Mouse (Mus musculus) thymus, adult 2 months (tissue): ENCODE results near the gene Fsd2.

ENCODE experiments used
- CTCF ChIP-seq: fragments of 200-500 bp; IDR thresholded peaks from 2 replicates; pipeline ENCODE4 v1.5.1; 2012; ENCODE audit warnings: mild to moderate bottlenecking, control low read depth, low read length, moderate library complexity, borderline replicate concordance; ENCODE audit not compliant: control insufficient read depth, poor library complexity, insufficient read depth; ENCODE audit errors: extremely low read depth
- POLR2A ChIP-seq: fragments of 200-500 bp; IDR thresholded peaks from 2 replicates; pipeline ENCODE4 v1.6.1; 2012; ENCODE audit warnings: mild to moderate bottlenecking, low read length, control low read depth, moderate library complexity; ENCODE audit not compliant: control insufficient read depth, poor library complexity, insufficient read depth; ENCODE audit errors: extremely low read depth

GRCm38 (mm10) chr7:81573821-81574220 is 7.1 kb upstream of the Fsd2 start:
- TF ChIP-seq CTCF (no peak), POLR2A (no peak)
